Mouse (Mus musculus): ENCODE data around the gene Slit3.

Slit3 gene

DNA sequence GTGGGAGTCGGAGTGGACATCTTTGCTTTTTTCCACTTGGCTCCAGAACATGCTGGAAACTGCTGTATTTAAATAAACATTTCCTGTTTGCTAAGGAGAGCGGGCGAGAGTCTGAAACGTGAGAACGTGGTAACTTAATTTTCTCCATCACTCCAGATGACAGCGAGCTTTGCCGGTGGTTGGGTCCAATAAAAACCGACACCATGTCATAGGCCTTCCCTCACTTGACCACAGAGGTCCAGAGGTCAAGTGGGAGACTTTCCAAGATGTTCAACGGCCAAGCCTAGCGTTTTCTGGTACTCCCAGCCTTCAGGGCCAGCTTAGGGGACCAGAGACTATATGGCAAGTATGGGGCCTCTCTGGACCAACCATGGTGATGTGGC is 4.1 kb downstream of the Slit3 start:
- no peak for DNase-seq

DNA sequence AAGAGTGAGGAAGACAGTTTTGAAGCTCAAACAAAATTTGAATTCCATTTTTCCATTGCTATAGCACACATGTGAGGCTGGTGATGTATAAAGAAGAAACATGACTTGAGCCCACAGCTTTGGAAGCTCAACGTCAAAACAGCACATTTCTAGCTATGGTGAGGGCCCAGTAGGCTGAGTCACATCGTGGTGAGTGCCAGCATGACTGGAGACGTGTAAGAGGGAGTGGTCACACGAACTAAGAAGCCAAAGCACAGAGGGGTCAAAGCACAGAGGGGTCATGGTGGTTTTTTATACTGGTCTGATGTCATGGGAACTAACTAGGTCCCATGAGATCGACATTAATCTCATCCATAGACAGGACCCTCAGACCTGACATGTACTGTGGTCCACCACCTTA is 10.7 kb downstream of the Slit3 start:
- no peak for DNase-seq

DNA sequence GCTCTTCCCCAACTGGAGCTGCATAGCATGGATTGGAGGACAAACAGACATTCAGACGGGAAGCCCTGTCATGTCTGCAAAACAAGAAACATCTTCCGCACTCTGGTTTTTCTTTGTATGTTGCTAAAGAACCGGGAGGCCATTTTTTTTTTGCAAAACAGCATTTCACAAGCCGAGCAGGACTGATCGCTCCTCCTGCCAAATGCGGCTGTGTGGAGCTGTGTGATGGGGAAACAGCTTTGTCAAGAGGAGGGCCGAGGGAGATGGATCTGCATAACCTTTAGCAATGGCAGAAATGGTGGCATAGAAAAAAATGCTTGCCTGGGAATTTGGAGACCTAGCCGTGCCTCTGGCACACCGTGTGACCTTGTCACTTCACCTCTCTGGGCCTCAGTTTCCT is 15.6 kb downstream of the Slit3 start:
- DNase-seq: no peak

- no peak for DNase-seq
These were observed 19.1 kb downstream of the Slit3 start for GRCm38 (mm10) chr11:35140092-35140491.

DNA sequence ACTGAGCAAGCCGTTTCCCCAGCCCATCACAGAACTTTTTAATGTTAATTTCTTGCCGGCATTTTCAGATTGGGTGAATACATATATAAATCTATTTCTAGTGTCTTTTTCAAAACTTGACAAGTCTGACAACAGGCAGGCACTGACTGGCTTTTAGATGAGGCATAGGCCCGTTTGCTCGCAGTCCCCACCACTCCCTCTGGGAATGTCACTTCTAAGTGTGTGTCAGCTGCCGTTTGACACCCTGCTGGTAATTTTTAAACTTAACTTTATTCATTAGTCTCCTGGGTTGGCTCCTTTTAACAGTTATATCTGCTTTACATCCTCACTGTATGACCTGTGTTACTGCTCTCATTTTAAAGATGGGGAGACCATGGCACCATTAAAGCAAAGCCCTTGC is 21.2 kb downstream of the Slit3 start:
- DNase-seq: no peak

DNA sequence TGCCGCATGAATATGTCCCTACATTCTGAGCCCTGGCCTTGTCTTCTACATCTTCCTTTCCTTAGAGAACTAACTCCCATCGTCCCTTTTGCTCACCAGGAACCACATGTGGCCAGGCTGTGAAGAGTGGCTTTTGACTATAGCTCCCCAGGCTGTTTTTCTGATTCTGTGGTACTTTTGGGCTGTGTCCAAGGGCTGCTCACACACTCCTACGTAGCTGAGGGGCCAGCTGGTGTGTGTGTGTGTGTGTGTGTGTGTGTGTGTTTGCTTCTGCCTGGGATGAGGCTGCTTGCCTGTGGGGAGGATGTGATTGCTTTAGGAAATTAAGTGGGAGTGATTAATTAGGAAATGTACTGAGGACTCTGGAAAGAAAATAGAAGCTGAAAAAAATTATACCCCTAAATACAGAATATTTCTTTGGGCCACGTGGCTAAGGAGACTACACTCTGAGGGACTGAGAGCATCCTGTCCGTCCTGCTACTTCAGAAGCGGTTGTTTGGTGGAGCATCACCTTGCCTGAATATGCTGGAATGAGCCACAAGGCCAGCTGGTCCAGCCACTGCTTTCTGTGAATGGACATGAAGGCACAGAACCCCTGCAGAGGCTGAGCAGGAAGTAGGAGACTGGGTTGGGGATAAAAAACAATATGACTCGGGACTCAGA is 21.8 kb downstream of the Slit3 start:
- DNase-seq: peak; percentile 51

GRCm38 (mm10) chr11:35147818-35148445 is 26.9 kb downstream of the Slit3 start:
- DNase-seq: no peak

DNA sequence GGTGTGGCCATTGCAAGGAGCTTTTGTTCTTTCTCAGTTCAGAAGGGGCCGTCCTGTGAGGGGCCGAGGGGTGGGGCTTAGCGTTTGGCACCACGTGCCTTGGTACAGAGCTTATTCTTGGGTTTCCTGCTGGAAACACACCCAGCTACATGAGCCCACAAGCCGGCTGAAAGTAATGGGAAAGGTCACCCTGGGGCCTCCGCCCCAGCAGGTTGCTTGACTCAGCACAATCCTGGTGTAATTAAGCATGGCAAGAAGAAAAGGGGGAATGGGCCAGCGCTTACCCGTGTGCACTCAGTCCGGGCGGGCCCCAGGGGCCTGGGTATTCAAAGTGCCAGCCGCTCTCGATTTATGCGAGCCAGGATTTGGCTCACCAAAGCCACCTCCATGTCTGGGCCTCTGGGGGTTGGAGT is 30.5 kb downstream of the Slit3 start:
- DNase-seq: no peak

- no peak for DNase-seq
These were observed 31.9 kb downstream of the Slit3 start for GRCm38 (mm10) chr11:35152875-35153274.

- no peak for DNase-seq
These were observed 33.4 kb downstream of the Slit3 start for GRCm38 (mm10) chr11:35154449-35154848.

GRCm38 (mm10) chr11:35155281-35155680 is 34.3 kb downstream of the Slit3 start:
- peak; percentile 57 for DNase-seq

GRCm38 (mm10) chr11:35156676-35157075 is 35.7 kb downstream of the Slit3 start:
- DNase-seq: no peak

DNA sequence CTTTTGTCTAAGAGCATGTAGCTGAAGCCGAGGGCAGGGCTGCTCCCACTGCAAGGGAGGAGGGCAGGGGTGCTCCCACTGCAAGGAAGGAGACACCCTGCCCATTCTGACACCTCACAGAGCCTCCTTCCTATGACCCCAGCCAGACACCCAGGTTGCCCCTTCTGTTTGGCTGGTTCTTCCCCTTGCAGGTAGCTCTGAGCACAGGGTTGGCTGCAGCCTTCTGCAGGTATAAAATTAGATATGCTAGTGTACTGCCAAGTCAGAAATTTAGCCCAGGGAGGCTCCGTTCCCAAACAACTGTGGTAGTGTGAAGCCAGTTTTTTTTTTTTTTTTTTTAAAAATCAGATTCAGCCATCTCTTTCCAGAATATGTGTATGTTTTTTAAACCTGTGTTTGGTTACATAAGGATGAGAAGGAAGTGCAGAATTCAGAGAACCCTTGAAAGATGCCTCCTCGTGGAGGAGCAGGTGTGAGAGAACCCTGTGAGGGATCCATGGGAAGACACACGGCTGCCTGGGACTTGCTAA is 39.7 kb downstream of the Slit3 start:
- peak; percentile 59 for DNase-seq

GRCm38 (mm10) chr11:35163396-35163795 is 42.4 kb downstream of the Slit3 start:
- DNase-seq: no peak

DNA sequence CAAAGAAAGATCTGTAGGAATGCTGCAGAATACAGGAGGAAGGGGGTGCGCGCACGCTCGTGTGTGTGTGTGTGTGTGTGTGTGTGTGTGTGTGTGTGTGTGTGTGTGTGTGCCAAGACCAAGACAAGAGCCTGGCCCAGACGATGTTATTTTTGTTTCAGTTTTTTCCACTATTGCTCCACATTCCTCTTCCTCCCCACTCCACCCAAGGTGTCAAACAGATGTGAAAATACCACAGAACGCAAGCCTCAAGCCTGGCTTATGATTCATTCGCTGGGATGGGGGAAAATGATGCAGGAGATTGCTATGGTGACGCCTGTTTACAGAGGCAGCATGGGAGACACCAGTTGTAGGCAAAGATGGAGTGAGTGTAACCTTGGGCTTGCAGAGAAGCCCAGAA is 46.2 kb downstream of the Slit3 start:
- no peak for DNase-seq

DNA sequence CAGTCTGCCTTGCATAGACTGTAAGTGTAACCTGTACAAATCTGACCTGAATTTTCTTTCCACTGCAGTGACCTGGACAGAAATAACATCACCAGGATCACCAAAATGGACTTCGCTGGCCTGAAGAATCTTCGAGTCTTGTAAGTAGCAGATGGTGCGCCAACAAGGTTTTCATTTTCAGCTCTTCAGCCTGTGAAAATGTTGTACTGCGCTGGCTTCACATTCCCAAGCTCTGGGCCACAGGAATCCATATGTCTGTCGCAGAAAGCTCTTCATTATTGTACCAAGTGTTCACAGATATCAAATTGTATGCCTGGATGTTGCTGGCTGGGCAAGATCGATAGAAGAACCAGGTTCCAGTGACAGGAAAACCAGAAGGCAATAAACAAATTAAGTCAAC is 50.5 kb downstream of the Slit3 start:
- DNase-seq: no peak

DNA sequence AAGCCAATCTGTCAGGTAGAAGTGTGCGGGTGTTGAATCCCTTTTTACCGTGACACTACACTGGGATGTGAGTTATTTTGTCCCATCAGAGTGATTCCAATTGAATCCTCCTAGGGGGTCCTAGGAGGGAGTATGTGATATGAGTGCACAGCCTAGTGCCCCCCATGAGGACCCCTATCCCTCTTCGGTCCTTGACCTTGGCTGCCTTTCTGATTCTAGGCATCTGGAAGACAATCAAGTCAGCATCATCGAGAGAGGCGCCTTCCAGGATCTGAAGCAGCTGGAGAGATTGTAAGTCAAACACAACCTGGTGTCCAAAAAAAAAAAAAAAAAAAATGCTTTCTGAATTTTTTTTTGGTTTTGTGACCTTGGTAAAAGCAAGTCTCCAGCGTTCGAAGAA is 56.5 kb downstream of the Slit3 start:
- DNase-seq: no peak

DNA sequence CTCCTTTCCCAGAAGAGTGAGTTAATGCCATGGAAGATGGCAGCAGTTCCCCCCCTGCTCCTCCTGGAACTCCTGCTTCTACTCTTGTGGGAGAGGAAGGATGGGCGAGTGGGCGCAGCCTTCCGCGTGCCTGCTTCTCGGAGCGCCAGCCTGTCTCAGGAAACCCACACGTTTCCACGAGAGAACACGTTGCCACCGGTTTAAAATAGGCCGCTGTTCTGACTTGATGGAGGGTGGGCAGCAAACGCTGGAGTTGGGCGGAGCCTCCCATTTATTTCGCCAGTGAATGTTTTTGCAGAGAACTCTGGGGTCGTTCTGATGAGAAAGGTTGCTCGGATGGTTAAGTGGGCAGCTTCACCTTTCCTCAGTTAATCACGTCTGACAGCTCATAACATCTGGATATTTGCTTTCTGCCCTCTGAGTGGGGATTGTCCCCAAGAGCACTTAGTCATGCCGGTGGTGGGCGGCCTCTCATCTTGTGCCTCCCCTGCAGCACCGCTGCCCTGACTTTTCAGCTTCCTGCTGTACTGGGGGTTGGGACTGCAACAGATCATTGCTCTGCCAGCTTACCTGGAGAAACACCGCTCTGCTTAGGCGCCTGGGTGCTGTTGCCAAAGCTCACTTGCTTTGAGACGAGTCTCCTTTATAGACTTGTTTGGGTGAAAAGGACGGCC is 57.3 kb downstream of the Slit3 start:
- no peak for DNase-seq

GRCm38 (mm10) chr11:35179305-35179704 is 58.3 kb downstream of the Slit3 start:
- no peak for DNase-seq

DNA sequence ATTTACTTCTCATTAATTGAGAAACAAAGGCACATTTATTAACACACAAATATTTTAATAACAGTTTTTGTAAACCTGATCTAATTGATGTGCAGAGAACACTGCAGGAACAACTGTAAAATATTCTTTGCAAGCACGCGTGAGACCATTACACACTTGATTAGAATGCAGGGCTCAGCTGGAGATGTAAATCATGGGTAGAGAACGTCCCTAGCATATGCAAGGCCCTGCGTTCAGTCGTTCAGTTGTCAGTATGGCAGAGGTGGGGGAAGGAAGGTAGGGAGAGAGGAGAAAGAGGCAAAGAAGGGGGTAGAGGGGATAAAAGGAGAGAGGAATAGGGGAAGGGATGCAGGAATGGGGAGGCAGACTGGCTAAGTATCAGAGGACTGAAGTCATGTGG is 61.9 kb downstream of the Slit3 start:
- no peak for DNase-seq

DNA sequence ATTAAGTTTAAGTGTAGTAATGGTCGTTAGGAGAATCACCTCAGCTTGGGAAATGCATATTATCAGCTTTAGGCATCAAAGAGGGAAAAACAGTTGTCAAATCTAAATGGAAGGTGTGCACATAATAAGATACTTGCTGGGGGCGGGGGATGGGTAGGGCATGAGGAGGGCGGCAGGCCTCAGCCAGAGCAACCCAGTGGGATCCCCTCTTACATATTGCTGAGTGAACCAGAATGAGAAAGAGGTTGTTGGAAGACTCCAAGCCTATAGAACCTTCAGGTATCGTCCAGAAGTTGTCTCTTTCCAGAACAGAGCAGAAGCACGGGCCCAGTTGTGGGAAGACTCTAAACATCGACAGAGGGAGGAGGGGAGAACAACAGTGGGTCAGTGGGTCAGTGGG is 73.8 kb downstream of the Slit3 start:
- DNase-seq: no peak

GRCm38 (mm10) chr11:35196777-35197176 is 75.8 kb downstream of the Slit3 start:
- no peak for DNase-seq

- no peak for DNase-seq
These were observed 77.6 kb downstream of the Slit3 start for GRCm38 (mm10) chr11:35198537-35199088.

GRCm38 (mm10) chr11:35202332-35202731 is 81.3 kb downstream of the Slit3 start:
- DNase-seq: no peak
